Mouse (Mus musculus) midbrain, embryonic 16.5 days (tissue): ENCODE measurements around the gene Alk. TPM values are rescaled to one million over a fixed set of nuclear protein-coding genes. Genes with fewer than 3 reads are reported as not detected.

Experiments used
- ATAC-seq: fragments of 200-750 bp; cut with Nextera tagmentation; 2 replicates; pipeline ENCODE4 v1.8.0; 2017; ENCODE audit warnings: moderate TSS enrichment
- H3K27ac ChIP-seq: fragments of 300-500 bp; sonication (generic); 2 replicates; pipeline ENCODE4 v1.5.1; 2014; ENCODE audit warnings: mild to moderate bottlenecking, low read length, mixed read lengths
- H3K27me3 ChIP-seq: fragments of 300-500 bp; sonication (generic); 2 replicates; pipeline ENCODE4 v1.6.1; 2014; ENCODE audit warnings: low read depth, low read length, mixed read lengths; ENCODE audit not compliant: control insufficient read depth, insufficient read depth
- H3K36me3 ChIP-seq: fragments of 300-500 bp; sonication (generic); 2 replicates; pipeline ENCODE4 v1.6.1; 2014; ENCODE audit warnings: mild to moderate bottlenecking, low read length, moderate library complexity, mixed read lengths; ENCODE audit not compliant: control insufficient read depth, insufficient read depth
- H3K4me1 ChIP-seq: fragments of 300-500 bp; sonication (generic); 2 replicates; pipeline ENCODE4 v1.6.1; 2014; ENCODE audit warnings: mild to moderate bottlenecking, low read length, mixed read lengths; ENCODE audit not compliant: control insufficient read depth, insufficient read depth
- H3K4me2 ChIP-seq: fragments of 300-500 bp; sonication (generic); 2 replicates; pipeline ENCODE4 v1.6.1; 2014; ENCODE audit warnings: mild to moderate bottlenecking, low read length, mixed read lengths
- H3K4me3 ChIP-seq: fragments of 300-500 bp; sonication (generic); 2 replicates; pipeline ENCODE4 v1.5.1; 2014; ENCODE audit warnings: low read depth, mild to moderate bottlenecking, low read length, moderate library complexity, mixed read lengths
- H3K9ac ChIP-seq: fragments of 300-500 bp; sonication (generic); 2 replicates; pipeline ENCODE4 v1.6.1; 2014; ENCODE audit warnings: low read depth, low read length, mixed read lengths
- H3K9me3 ChIP-seq: fragments of 300-500 bp; sonication (generic); replicated peaks from 2 replicates; pipeline ENCODE4 v1.6.1; 2014; ENCODE audit warnings: mild to moderate bottlenecking, low read length, mixed read lengths; ENCODE audit not compliant: control insufficient read depth, poor library complexity, severe bottlenecking
- WGBS: fragments of 180-500 bp; shearing (Covaris S2); extraction: QIAGEN DNeasy Blood & Tissue Kit; methylation state at CpG from one replicate; pipeline ENCODE4 v1.1.7; 2014; 5-methylcytosine and 5-hydroxymethylcytosine counted together
- polyA plus RNA-seq: library from polyadenylated mRNA; unstranded; fragments of >200 nt; fragmentation: Nextera tagmentation; extraction: Ambion mirVana; gene quantifications from 2 replicates; pipeline ENCODE4 v1.2.1, GENCODE M21; 2015

The Alk gene
- polyA plus RNA-seq, 1 experiment from 2014 or later: 7.6 TPM

- no peak overlapping the region for H3K9ac ChIP-seq
- no peaks in the 10 kb centered on the region for H3K4me1 ChIP-seq
- no peaks in the 10 kb centered on the region for H3K27me3 ChIP-seq
- no peaks in the 10 kb centered on the region for H3K9me3 ChIP-seq
- no peak overlapping the region for H3K4me2 ChIP-seq
- H3K36me3 ChIP-seq: no peaks in the 10 kb centered on the region
- H3K4me3 ChIP-seq: no peak overlapping the region
- 84% methylated on average over 6 of the region's 6 CpGs for WGBS
- ATAC-seq: no peak
- H3K27ac ChIP-seq: no peak overlapping the region
Observed at GRCm38 (mm10) chr17:71881369-71881768, 723.1 kb downstream of the Alk start.

- Histone ChIP-seq H3K4me2 (no peak overlapping the region), H3K27me3 (no peaks in the 10 kb centered on the region), H3K9ac (no peak overlapping the region), H3K9me3 (no peaks in the 10 kb centered on the region), H3K4me1 (no peaks in the 10 kb centered on the region), H3K4me3 (no peak overlapping the region), H3K27ac (no peak overlapping the region), H3K36me3 (no peaks in the 10 kb centered on the region)
- 83% methylated on average over 7 of the region's 7 CpGs for WGBS
- no peak for ATAC-seq
Observed at GRCm38 (mm10) chr17:71875492-71875891, 728.9 kb downstream of the Alk start.

- 94% methylated on average over 9 of the region's 9 CpGs for WGBS
Observed at GRCm38 (mm10) chr17:71874795-71875194, 729.6 kb downstream of the Alk start.

GRCm38 (mm10) chr17:71874077-71874476 is 730.4 kb downstream of the Alk start:
- H3K4me2 ChIP-seq: no peak overlapping the region
- H3K9ac ChIP-seq: no peak overlapping the region
- H3K4me1 ChIP-seq: peaks cover 7% of the 10 kb centered on the region; the same call in 1 of the 2 replicates
- no peak overlapping the region for H3K27ac ChIP-seq
- WGBS: 36% methylated on average over 6 of the region's 6 CpGs
- H3K27me3 ChIP-seq: no peaks in the 10 kb centered on the region
- H3K36me3 ChIP-seq: no peaks in the 10 kb centered on the region
- H3K4me3 ChIP-seq: no peak overlapping the region
- ATAC-seq: no peak
- H3K9me3 ChIP-seq: no peaks in the 10 kb centered on the region

More at GRCm38 (mm10) chr17:71874795-71875194, 729.6 kb downstream of the Alk start:
- peaks cover under 1% of the 10 kb centered on the region; the same call in 1 of the 2 replicates for H3K4me1 ChIP-seq
- no peaks in the 10 kb centered on the region for H3K9me3 ChIP-seq
- H3K4me3 ChIP-seq: no peak overlapping the region
- H3K36me3 ChIP-seq: no peaks in the 10 kb centered on the region
- no peak overlapping the region for H3K9ac ChIP-seq
- no peak overlapping the region for H3K4me2 ChIP-seq
- no peak for ATAC-seq
- H3K27ac ChIP-seq: no peak overlapping the region
- H3K27me3 ChIP-seq: no peaks in the 10 kb centered on the region

GRCm38 (mm10) chr17:71872976-71873375 is 731.5 kb downstream of the Alk start:
- ATAC-seq: no peak
- H3K36me3 ChIP-seq: no peaks in the 10 kb centered on the region
- H3K9ac ChIP-seq: no peak overlapping the region
- H3K4me2 ChIP-seq: no peak overlapping the region
- WGBS: 67% methylated on average over 5 of the region's 5 CpGs
- no peaks in the 10 kb centered on the region for H3K9me3 ChIP-seq
- no peak overlapping the region for H3K4me3 ChIP-seq
- no peaks in the 10 kb centered on the region; the same call in 1 of the 2 replicates for H3K27me3 ChIP-seq
- H3K27ac ChIP-seq: no peak overlapping the region
- H3K4me1 ChIP-seq: peaks cover 12% of the 10 kb centered on the region; the same call in 1 of the 2 replicates

GRCm38 (mm10) chr17:71871981-71872380 is 732.4 kb downstream of the Alk start:
- H3K27me3 ChIP-seq: no peaks in the 10 kb centered on the region; the same call in 1 of the 2 replicates
- WGBS: 88% methylated on average over 7 of the region's 7 CpGs
- H3K4me1 ChIP-seq: peaks cover 12% of the 10 kb centered on the region; the same call in 1 of the 2 replicates
- no peak overlapping the region for H3K27ac ChIP-seq
- ATAC-seq: no peak
- no peaks in the 10 kb centered on the region for H3K9me3 ChIP-seq
- H3K4me2 ChIP-seq: no peak overlapping the region
- no peak overlapping the region for H3K4me3 ChIP-seq
- H3K9ac ChIP-seq: no peak overlapping the region
- no peaks in the 10 kb centered on the region for H3K36me3 ChIP-seq

- Histone ChIP-seq H3K4me1 (peaks cover 12% of the 10 kb centered on the region; the same call in 1 of the 2 replicates), H3K9ac (no peak overlapping the region), H3K36me3 (no peaks in the 10 kb centered on the region), H3K9me3 (no peaks in the 10 kb centered on the region), H3K4me2 (no peak overlapping the region), H3K27me3 (no peaks in the 10 kb centered on the region; the same call in 1 of the 2 replicates), H3K27ac (no peak overlapping the region), H3K4me3 (no peak overlapping the region)
- 80% methylated on average over 1 of the region's 1 CpGs for WGBS
- ATAC-seq: no peak
Observed at GRCm38 (mm10) chr17:71870641-71871040, 733.8 kb downstream of the Alk start.

GRCm38 (mm10) chr17:71870232-71870621 is 734.2 kb downstream of the Alk start:
- no peak overlapping the region for H3K27ac ChIP-seq
- no peak for ATAC-seq
- H3K9ac ChIP-seq: no peak overlapping the region
- H3K4me3 ChIP-seq: no peak overlapping the region
- 92% methylated on average over 8 of the region's 8 CpGs for WGBS
- no peak overlapping the region; the same call in 1 of the 2 replicates for H3K4me2 ChIP-seq
- H3K4me1 ChIP-seq: peaks cover 12% of the 10 kb centered on the region; the same call in 1 of the 2 replicates
- no peaks in the 10 kb centered on the region; the same call in 1 of the 2 replicates for H3K27me3 ChIP-seq
- no peaks in the 10 kb centered on the region for H3K36me3 ChIP-seq
- H3K9me3 ChIP-seq: no peaks in the 10 kb centered on the region

GRCm38 (mm10) chr17:71869372-71870231 is 734.8 kb downstream of the Alk start:
- peak; percentile 81 for ATAC-seq
- peak overlapping the region; percentile 53 for H3K4me3 ChIP-seq
- no peaks in the 10 kb centered on the region for H3K9me3 ChIP-seq
- peaks cover 12% of the 10 kb centered on the region; the same call in 1 of the 2 replicates for H3K4me1 ChIP-seq
- peak overlapping the region; percentile 78 for H3K9ac ChIP-seq
- H3K4me2 ChIP-seq: peak overlapping the region; percentile 90
- no peak overlapping the region for H3K27ac ChIP-seq
- 4% methylated on average over 58 of the region's 60 CpGs for WGBS
- H3K36me3 ChIP-seq: no peaks in the 10 kb centered on the region
- H3K27me3 ChIP-seq: no peaks in the 10 kb centered on the region; the same call in 1 of the 2 replicates
